Mouse (Mus musculus) liver, postnatal 0 days (tissue): Measurements from ENCODE around the gene Ephb1.

ENCODE experiments used
- CTCF ChIP-seq: sonication (generic); IDR thresholded peaks from 2 replicates; pipeline ENCODE4 v1.5.1; 2016; ENCODE audit warnings: antibody characterized with exemption, low read depth
- EP300 ChIP-seq: IDR thresholded peaks from 2 replicates; pipeline ENCODE4 v1.6.1; 2016; ENCODE audit warnings: antibody characterized with exemption, low read depth, mild to moderate bottlenecking

DNA sequence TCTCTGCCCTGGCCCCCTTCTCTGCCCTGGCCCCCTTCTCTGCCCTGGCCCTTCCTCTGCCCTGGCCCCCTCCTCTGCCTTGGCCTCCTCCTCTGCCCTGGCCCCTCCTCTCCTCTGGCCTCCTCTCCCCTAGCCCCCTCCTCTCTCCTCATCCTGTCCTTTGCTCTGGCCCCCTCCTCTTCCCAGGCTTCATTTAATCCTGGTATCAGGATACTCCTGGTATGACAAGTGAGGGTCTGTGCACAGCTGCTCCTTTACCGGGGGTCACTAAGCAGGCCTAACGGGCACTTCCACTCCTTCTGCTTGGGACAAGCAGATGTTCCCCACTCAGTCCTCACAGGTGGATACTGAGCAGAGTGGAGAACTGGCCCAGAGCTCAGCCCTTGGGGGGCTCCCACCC lies 247.3 kb downstream of the Ephb1 start:
- TF ChIP-seq EP300 = no peak
- no peak for TF ChIP-seq CTCF
